Comparison of ENCODE assay signal across 25 mouse cellular contexts in the genomic region with DNA sequence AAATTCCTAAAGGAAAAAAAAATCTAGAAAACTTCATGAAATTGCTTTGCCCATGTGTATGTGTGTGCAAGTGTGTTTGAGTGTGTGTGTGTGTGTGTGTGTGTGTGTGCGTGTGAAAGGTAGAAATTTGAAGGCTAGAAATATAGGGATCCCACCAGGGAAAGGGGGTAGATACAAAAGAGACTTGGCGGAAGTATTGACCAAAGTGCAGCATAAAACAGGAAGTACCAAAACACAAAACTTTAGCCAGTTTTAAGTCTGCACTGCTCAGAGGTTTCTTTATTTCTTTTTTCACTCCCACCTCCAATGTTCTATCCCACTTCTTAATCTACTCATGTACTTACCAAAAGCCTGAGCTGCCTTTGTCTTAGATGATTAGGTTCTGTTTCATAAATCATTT. TPM values are rescaled to one million over a fixed set of nuclear protein-coding genes. Genes with fewer than 3 reads are reported as not detected.
DNase-seq lines count a peak whose midpoint lies in the region; ATAC-seq lines count a peak whose summit lies in the region.
"Had no signal": no experiment of that assay in that cellular context is flagged by ENCODE, and none has a peak within 500 bp of the region (broad histone marks: within the 10 kb centered on the region; RNA-seq: fewer than 3 reads in every experiment).

No protein-coding gene starts in this region.

- H3K9me3 ChIP-seq in forebrain, embryonic 11.5 days (ENCODE audit: control insufficient read depth, low read length): peaks cover 6% of the 10 kb centered on the region; the same call in 1 of the 2 replicates
- H3K9me3 ChIP-seq: embryonic facial prominence, embryonic 15.5 days had no signal

- ATAC-seq in granulocyte monocyte progenitor cell, adult 5-6 weeks (replicated peaks; ENCODE audit: poor library complexity, severe bottlenecking): peak; percentile 75
- peak; percentile 58 for ATAC-seq in megakaryocyte progenitor cell, adult 5-6 weeks (replicated peaks; ENCODE audit: poor library complexity)
- ATAC-seq in forebrain, embryonic 11.5 days (replicated peaks; ENCODE audit: low FRiP score): no peak
- ATAC-seq: forebrain, embryonic 13.5 days; forebrain, embryonic 15.5 days; forebrain, postnatal 0 days had no signal

- no peaks in the 10 kb centered on the region for H3K27me3 ChIP-seq in forebrain, embryonic 11.5 days (ENCODE audit: control insufficient read depth, insufficient read depth, low read length)
- H3K27me3 ChIP-seq: embryonic facial prominence, embryonic 13.5 days; embryonic facial prominence, embryonic 15.5 days; forebrain, embryonic 13.5 days; forebrain, embryonic 15.5 days had no signal

- no peak overlapping the region for H3K9ac ChIP-seq in forebrain, embryonic 11.5 days (ENCODE audit: low read length)
- H3K9ac ChIP-seq: embryonic facial prominence, embryonic 13.5 days; embryonic facial prominence, embryonic 15.5 days; forebrain, embryonic 13.5 days; forebrain, embryonic 15.5 days; forebrain, postnatal 0 days had no signal

- WGBS in forebrain, embryonic 11.5 days: 88% methylated on average over 2 of the region's 2 CpGs

- no peak overlapping the region for H3K4me3 ChIP-seq in forebrain, embryonic 11.5 days (ENCODE audit: low read depth, low read length)
- H3K4me3 ChIP-seq: embryonic facial prominence, embryonic 13.5 days; embryonic facial prominence, embryonic 15.5 days; erythroblast, embryonic 14.5 days; forebrain, embryonic 10.5 days; forebrain, embryonic 13.5 days; forebrain, embryonic 15.5 days had no signal

- H3K4me1 ChIP-seq in forebrain, embryonic 11.5 days (replicated peaks; ENCODE audit: control insufficient read depth, insufficient read depth, low read length): no peaks in the 10 kb centered on the region
- H3K4me1 ChIP-seq: embryonic facial prominence, embryonic 13.5 days; embryonic facial prominence, embryonic 15.5 days; forebrain, embryonic 10.5 days; forebrain, embryonic 13.5 days; forebrain, embryonic 15.5 days had no signal

- DNase-seq in frontal cortex, postnatal 36 days (ENCODE audit: low spot score in 2 of 2): no peak
- no peak for DNase-seq in thymus, postnatal 10 days (ENCODE audit: low spot score in 2 of 2)
- no peak for DNase-seq in forebrain, embryonic 11.5 days (ENCODE audit: low spot score)
- DNase-seq: adrenal gland, adult 2 months; adrenal gland, postnatal 10 days; adrenal gland, postnatal 25 days; cerebellum, adult 11-12 months; cerebellum, adult 2 months; cerebellum, adult 9-10 months; cerebellum, postnatal 10 days; cerebellum, postnatal 25 days; embryo, embryonic 11 days; forebrain, postnatal 0 days had no signal

- no peaks in the 10 kb centered on the region for H3K36me3 ChIP-seq in forebrain, embryonic 11.5 days (ENCODE audit: control insufficient read depth, insufficient read depth, low read length)
- H3K36me3 ChIP-seq: embryonic facial prominence, embryonic 13.5 days; embryonic facial prominence, embryonic 15.5 days; forebrain, embryonic 10.5 days; forebrain, embryonic 15.5 days had no signal

- no peak overlapping the region for H3K27ac ChIP-seq in forebrain, embryonic 11.5 days (ENCODE audit: low read depth, low read length)
- H3K27ac ChIP-seq: embryonic facial prominence, embryonic 13.5 days; embryonic facial prominence, embryonic 15.5 days; forebrain, embryonic 10.5 days; forebrain, embryonic 13.5 days; forebrain, embryonic 15.5 days had no signal

- H3K4me2 ChIP-seq in forebrain, embryonic 11.5 days (ENCODE audit: low read depth, low read length, severe bottlenecking): no peak overlapping the region
- H3K4me2 ChIP-seq: embryonic facial prominence, embryonic 13.5 days; embryonic facial prominence, embryonic 15.5 days; forebrain, embryonic 13.5 days; forebrain, embryonic 15.5 days had no signal

RNA-seq across cellular contexts. Expression of gene Klra17, which starts 6.1 kb away (rescaled TPM):
- total RNA-seq in granulocyte monocyte progenitor cell, adult 5-6 weeks (2014; fragmentation: Nextera tagmentation): not detected in 2 replicates
- total RNA-seq in granulocyte monocyte progenitor cell, adult 5-6 weeks (2017): not detected in 2 replicates
- total RNA-seq in megakaryocyte progenitor cell, adult 5-6 weeks (2015): 0.20 and 0.66 TPM in 2 replicates
- 0.44 and 0.54 TPM in 2 replicates for total RNA-seq in megakaryocyte progenitor cell, adult 5-6 weeks (2017)
- not detected in 2 replicates for polyA plus RNA-seq in forebrain, embryonic 11.5 days (2014; fragmentation: Nextera tagmentation; extraction: Ambion mirVana)
- total RNA-seq: adrenal gland, adult 2 months; adrenal gland, postnatal 10 days; adrenal gland, postnatal 25 days; ES-E14; forebrain, postnatal 0 days; MEL had no signal
- polyA plus RNA-seq: adrenal gland, adult 2 months; cerebellum, adult 2 months; embryonic facial prominence, embryonic 11.5 days; embryonic facial prominence, embryonic 13.5 days; erythroblast, embryonic 14.5 days; forebrain, embryonic 10.5 days; forebrain, embryonic 13.5 days; forebrain, embryonic 15.5 days; forebrain, postnatal 0 days had no signal

RNA-seq across cellular contexts. Expression of gene Gm17631, which starts 20.1 kb away (rescaled TPM):
- not detected in 2 replicates for total RNA-seq in granulocyte monocyte progenitor cell, adult 5-6 weeks (2014; fragmentation: Nextera tagmentation)
- not detected in 2 replicates for total RNA-seq in granulocyte monocyte progenitor cell, adult 5-6 weeks (2017)
- not detected in 2 replicates for total RNA-seq in megakaryocyte progenitor cell, adult 5-6 weeks (2015)
- not detected in 2 replicates for total RNA-seq in megakaryocyte progenitor cell, adult 5-6 weeks (2017)
- not detected in 2 replicates for polyA plus RNA-seq in forebrain, embryonic 11.5 days (2014; fragmentation: Nextera tagmentation; extraction: Ambion mirVana)
- total RNA-seq: adrenal gland, adult 2 months; adrenal gland, postnatal 10 days; adrenal gland, postnatal 25 days; ES-E14; forebrain, postnatal 0 days; MEL had no signal
- polyA plus RNA-seq: adrenal gland, adult 2 months; C2C12; cerebellum, adult 2 months; embryonic facial prominence, embryonic 11.5 days; embryonic facial prominence, embryonic 13.5 days; embryonic facial prominence, embryonic 15.5 days; erythroblast, embryonic 14.5 days; forebrain, embryonic 10.5 days; forebrain, embryonic 13.5 days; forebrain, embryonic 15.5 days; forebrain, postnatal 0 days had no signal

RNA-seq across cellular contexts. Expression of gene Klra5, which starts 34.9 kb away (rescaled TPM):
- not detected in 2 replicates for total RNA-seq in granulocyte monocyte progenitor cell, adult 5-6 weeks (2014; fragmentation: Nextera tagmentation)
- not detected in 2 replicates for total RNA-seq in granulocyte monocyte progenitor cell, adult 5-6 weeks (2017)
- total RNA-seq in megakaryocyte progenitor cell, adult 5-6 weeks (2015): not detected in 2 replicates
- not detected in 2 replicates for total RNA-seq in megakaryocyte progenitor cell, adult 5-6 weeks (2017)
- polyA plus RNA-seq in forebrain, embryonic 11.5 days (2014; fragmentation: Nextera tagmentation; extraction: Ambion mirVana): not detected in 2 replicates
- total RNA-seq: adrenal gland, adult 2 months; adrenal gland, postnatal 10 days; adrenal gland, postnatal 25 days; ES-E14; forebrain, postnatal 0 days; MEL had no signal
- polyA plus RNA-seq: adrenal gland, adult 2 months; C2C12; cerebellum, adult 2 months; embryonic facial prominence, embryonic 11.5 days; embryonic facial prominence, embryonic 13.5 days; embryonic facial prominence, embryonic 15.5 days; erythroblast, embryonic 14.5 days; forebrain, embryonic 10.5 days; forebrain, embryonic 13.5 days; forebrain, embryonic 15.5 days; forebrain, postnatal 0 days had no signal
